Mouse (Mus musculus) lung, postnatal 0 days (tissue): ENCODE measurements at regions not wholly inside any gene's neighbourhood (a gene's known extent, or its start where the extent isn't known, plus 50 kb on each side); places are given as distances from the start of the nearest gene placed in this dataset.

Source experiments
- ATAC-seq: fragments of 200-750 bp; cut with Nextera tagmentation; 2 replicates; pipeline ENCODE4 v1.8.0; 2017; ENCODE audit warnings: moderate library complexity
- DNase-seq: peaks from one replicate; pipeline ENCODE4 v3.0.0-alpha.2; 2016; ENCODE audit warnings: low spot score
- H3K27ac ChIP-seq: fragments of 300-500 bp; sonication (generic); 2 replicates; pipeline ENCODE4 v1.5.1; 2014; ENCODE audit warnings: antibody characterized with exemption, mild to moderate bottlenecking, low read length, mixed read lengths
- H3K27me3 ChIP-seq: fragments of 300-500 bp; sonication (generic); replicated peaks from 2 replicates; pipeline ENCODE4 v1.6.1; 2014; ENCODE audit warnings: low read length, mixed read lengths; ENCODE audit not compliant: insufficient read depth
- H3K36me3 ChIP-seq: fragments of 300-500 bp; sonication (generic); 2 replicates; pipeline ENCODE4 v1.6.1; 2014; ENCODE audit warnings: low read length, mixed read lengths; ENCODE audit not compliant: insufficient read depth
- H3K4me1 ChIP-seq: fragments of 300-500 bp; sonication (generic); 2 replicates; pipeline ENCODE4 v1.6.1; 2014; ENCODE audit warnings: antibody characterized with exemption, low read depth, low read length, mixed read lengths; ENCODE audit not compliant: insufficient read depth
- H3K4me2 ChIP-seq: fragments of 300-500 bp; sonication (generic); replicated peaks from 2 replicates; pipeline ENCODE4 v1.6.1; 2014; ENCODE audit warnings: low read depth, mild to moderate bottlenecking, low read length, moderate library complexity, mixed read lengths
- H3K4me3 ChIP-seq: fragments of 300-500 bp; sonication (generic); 2 replicates; pipeline ENCODE4 v1.5.1; 2014; ENCODE audit warnings: low read depth, low read length
- H3K9ac ChIP-seq: fragments of 300-500 bp; sonication (generic); replicated peaks from 2 replicates; pipeline ENCODE4 v1.6.1; 2014; ENCODE audit warnings: low read depth, mild to moderate bottlenecking
- H3K9me3 ChIP-seq: fragments of 300-500 bp; sonication (generic); 2 replicates; pipeline ENCODE4 v1.6.1; 2016; ENCODE audit warnings: low read length, mixed read lengths
- CTCF ChIP-seq: IDR thresholded peaks from 2 replicates; pipeline ENCODE4 v1.5.1; 2016; ENCODE audit warnings: antibody characterized with exemption, mild to moderate bottlenecking
- EP300 ChIP-seq: IDR thresholded peaks from 2 replicates; pipeline ENCODE4 v1.6.1; 2016; ENCODE audit warnings: antibody characterized with exemption, mild to moderate bottlenecking, control low read depth
- WGBS: fragments of 180-500 bp; shearing (Covaris S2); extraction: QIAGEN DNeasy Blood & Tissue Kit; methylation state at CpG from one replicate; pipeline ENCODE4 v1.1.7; 2014; 5-methylcytosine and 5-hydroxymethylcytosine counted together

DNA sequence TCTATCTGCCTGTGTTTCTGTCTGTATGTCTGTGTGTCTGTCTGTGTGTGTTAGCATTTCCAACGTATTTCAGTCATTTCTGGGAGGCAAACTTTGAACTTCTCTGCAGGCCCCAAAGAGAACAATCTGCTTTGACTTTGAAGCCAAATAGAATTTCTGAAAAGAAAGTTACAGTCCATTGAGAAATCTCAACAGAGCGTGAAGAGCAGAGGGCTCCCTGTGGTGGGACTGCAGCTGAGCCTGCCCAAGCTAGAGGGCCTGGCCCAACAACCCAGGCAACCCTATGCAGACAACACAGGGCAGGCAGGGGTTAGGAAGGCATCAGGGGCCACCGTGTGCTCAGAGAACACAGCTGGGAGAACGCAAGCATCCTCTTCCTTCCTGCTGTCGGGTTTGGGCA lies 143.7 kb downstream of the Ptpn20 start:
- Histone ChIP-seq H3K27me3 (no peaks in the 10 kb centered on the region), H3K9me3 (no peaks in the 10 kb centered on the region), H3K4me3 (no peak overlapping the region), H3K4me2 (no peak overlapping the region), H3K27ac (no peak overlapping the region), H3K9ac (no peak overlapping the region), H3K4me1 (no peaks in the 10 kb centered on the region), H3K36me3 (no peaks in the 10 kb centered on the region)
- ATAC-seq (no peak), DNase-seq (no peak)
- WGBS: 61% methylated on average over 5 of the region's 5 CpGs
- TF ChIP-seq EP300 (no peak), CTCF (no peak)

DNA sequence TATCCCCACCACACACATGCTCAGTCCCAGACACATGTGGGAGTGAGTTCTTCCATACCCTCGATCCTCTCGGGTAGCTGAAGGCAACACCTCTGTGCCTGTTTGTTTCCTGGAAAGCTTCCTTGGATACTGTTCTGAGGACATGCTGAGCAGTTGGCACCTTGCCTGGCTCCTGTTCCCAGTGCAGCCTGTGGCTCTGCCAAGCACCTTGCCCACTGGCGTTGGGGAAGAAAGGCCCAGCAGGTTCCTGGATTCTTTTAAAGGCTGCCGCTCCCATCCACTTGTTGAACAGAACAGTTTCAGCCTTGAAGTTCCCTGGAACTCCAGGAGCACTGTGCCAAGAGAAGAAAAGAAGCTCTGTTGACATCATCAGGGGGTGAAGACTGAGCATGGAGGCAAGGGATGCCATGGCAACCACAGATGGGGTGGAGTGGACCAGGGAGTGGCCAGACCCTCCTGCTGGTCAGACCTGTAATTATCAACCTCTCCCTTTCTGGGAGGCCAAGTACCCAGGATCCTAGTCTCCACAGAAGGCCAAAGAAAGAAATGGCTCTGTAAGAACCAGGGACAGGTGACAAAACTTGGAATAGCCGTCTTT lies 145.5 kb downstream of the Ptpn20 start:
- WGBS: 55% methylated on average over 5 of the region's 5 CpGs
- DNase-seq: peak; percentile 49
- Histone ChIP-seq H3K36me3 (no peaks in the 10 kb centered on the region), H3K4me1 (no peaks in the 10 kb centered on the region), H3K9ac (no peak overlapping the region), H3K27ac (no peak overlapping the region), H3K9me3 (no peaks in the 10 kb centered on the region), H3K4me2 (no peak overlapping the region), H3K27me3 (no peaks in the 10 kb centered on the region), H3K4me3 (no peak overlapping the region)
- TF ChIP-seq EP300 (no peak), CTCF (no peak)
- ATAC-seq: peak; percentile 30

DNA sequence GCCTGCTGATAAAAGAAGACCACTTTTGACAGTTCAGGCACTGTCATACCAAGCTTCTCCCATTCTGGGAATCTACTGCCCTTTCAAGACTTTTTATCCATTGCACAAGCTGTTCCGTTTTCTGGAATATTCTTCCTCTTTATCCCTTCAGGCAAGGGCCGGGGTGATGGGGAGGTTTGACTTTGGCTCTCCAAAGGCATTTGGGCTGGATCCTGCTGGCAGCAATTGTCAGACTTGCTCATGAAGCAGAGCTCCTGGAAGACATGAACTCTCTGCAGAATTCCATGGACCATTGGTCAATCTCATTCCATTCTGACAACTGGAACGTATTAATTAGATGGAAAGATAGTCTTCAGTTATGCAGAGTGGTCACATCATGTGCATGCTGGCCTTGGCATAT lies 146.6 kb downstream of the Ptpn20 start:
- H3K4me3 ChIP-seq: no peak overlapping the region
- TF ChIP-seq EP300: no peak
- no peak for TF ChIP-seq CTCF
- no peak overlapping the region for H3K9ac ChIP-seq
- no peaks in the 10 kb centered on the region for H3K4me1 ChIP-seq
- no peak for ATAC-seq
- DNase-seq: no peak
- no peaks in the 10 kb centered on the region for H3K36me3 ChIP-seq
- no peak overlapping the region for H3K4me2 ChIP-seq
- 74% methylated on average over 3 of the region's 3 CpGs for WGBS
- H3K27ac ChIP-seq: no peak overlapping the region
- H3K27me3 ChIP-seq: no peaks in the 10 kb centered on the region
- no peaks in the 10 kb centered on the region for H3K9me3 ChIP-seq

DNA sequence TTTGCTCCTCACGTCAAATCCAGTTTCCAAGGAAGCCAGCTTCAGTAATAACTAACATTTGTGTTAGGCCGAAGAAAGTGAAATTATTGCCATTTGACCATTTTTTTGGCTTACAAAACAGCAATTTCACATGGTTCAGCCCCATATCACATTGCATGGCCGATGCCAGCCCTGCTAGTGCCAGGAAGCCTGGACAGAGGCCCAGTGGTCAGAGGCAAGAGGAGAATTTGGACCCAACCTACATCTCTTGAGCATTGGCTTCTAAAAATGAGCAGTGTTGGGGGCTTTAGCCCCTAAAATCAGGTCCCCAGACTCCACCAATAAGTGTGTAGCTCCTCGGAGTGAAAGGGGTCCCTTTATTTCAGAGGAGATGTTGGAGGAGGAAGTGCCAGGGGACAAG lies 157.2 kb downstream of the Ptpn20 start:
- Histone ChIP-seq H3K4me3 (no peak overlapping the region), H3K4me1 (no peaks in the 10 kb centered on the region), H3K9ac (no peak overlapping the region), H3K36me3 (no peaks in the 10 kb centered on the region), H3K9me3 (no peaks in the 10 kb centered on the region), H3K27me3 (no peaks in the 10 kb centered on the region), H3K4me2 (no peak overlapping the region), H3K27ac (no peak overlapping the region)
- WGBS: 76% methylated on average over 4 of the region's 4 CpGs
- ATAC-seq: no peak
- DNase-seq: no peak
- no peak for TF ChIP-seq EP300
- no peak for TF ChIP-seq CTCF

DNA sequence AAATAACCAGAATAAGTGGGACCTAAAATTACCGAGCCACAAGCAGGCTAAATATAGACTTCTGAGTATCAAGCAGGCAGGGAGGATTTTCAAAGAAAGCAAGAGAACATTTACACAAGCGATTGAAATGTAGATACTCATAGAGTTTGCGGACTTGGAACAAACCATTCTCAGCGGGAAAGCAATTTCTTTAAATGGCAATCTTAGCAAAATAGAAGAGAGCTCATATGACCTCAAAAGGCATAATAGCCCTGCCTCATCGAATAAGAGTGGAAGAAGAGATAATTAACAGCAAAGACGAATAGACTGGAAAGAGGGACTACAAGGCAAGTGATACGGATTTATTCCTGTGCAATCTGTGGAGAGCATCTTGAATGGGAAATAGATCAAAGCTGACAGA lies 163.7 kb upstream of the Gdf10 start:
- ATAC-seq: no peak
- 46% methylated on average over 7 of the region's 7 CpGs for WGBS
- Histone ChIP-seq H3K27ac (no peak overlapping the region), H3K4me2 (no peak overlapping the region), H3K9ac (no peak overlapping the region), H3K36me3 (no peaks in the 10 kb centered on the region), H3K27me3 (no peaks in the 10 kb centered on the region), H3K9me3 (no peaks in the 10 kb centered on the region), H3K4me3 (no peak overlapping the region), H3K4me1 (no peaks in the 10 kb centered on the region)
- no peak for DNase-seq
- no peak for TF ChIP-seq EP300
- no peak for TF ChIP-seq CTCF

DNA sequence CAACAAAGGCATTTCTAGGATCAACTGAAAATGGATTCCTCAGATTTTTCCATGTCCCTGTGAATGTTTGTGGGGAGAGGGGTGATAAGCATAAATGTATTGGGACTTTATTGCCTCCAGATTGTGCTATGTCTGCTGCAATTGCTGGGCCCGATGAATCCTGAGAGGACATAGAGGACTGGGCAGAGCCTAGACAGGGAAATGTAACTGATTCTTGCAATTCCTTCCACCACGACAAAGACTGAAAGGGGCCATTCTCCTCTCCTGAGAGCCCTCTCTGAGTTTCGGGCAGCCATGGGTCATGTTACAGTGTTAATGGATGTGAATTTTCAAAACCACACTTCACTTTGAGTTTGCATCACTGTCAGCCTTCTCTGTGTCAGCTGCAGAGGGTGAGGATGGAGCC lies 159.7 kb upstream of the Gdf10 start:
- no peaks in the 10 kb centered on the region for H3K9me3 ChIP-seq
- no peak overlapping the region for H3K27ac ChIP-seq
- H3K9ac ChIP-seq: no peak overlapping the region
- no peaks in the 10 kb centered on the region for H3K27me3 ChIP-seq
- TF ChIP-seq CTCF (no peak), EP300 (no peak)
- WGBS: 40% methylated on average over 3 of the region's 3 CpGs
- H3K4me2 ChIP-seq: no peak overlapping the region
- ATAC-seq (no peak), DNase-seq (no peak)
- no peaks in the 10 kb centered on the region for H3K36me3 ChIP-seq
- H3K4me3 ChIP-seq: no peak overlapping the region
- H3K4me1 ChIP-seq: no peaks in the 10 kb centered on the region

DNA sequence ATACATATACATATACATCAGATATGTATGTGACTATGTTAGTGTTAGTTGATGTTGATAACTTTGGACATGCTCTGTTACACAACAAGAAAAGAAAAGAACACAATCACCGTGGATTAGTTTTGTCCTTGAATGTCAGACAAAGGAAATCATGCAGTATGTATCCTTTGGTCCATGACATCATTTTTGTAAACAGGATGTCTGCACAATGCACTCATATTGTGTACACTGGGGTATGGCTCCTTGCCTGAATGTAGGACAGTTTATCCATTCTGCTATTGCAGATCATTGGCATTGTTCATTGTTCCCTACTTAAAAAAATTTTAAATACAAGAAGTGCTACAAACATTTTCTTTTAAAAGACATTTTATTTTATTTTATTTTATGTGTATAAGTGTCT lies 157.6 kb upstream of the Gdf10 start:
- peak; percentile 56 for DNase-seq

More for the DNA sequence above, 157.6 kb upstream of the Gdf10 start:
- 33% methylated on average over 1 of the region's 1 CpGs for WGBS
- Histone ChIP-seq H3K36me3 (no peaks in the 10 kb centered on the region), H3K27me3 (no peaks in the 10 kb centered on the region), H3K4me1 (no peaks in the 10 kb centered on the region), H3K9ac (no peak overlapping the region), H3K9me3 (no peaks in the 10 kb centered on the region), H3K4me3 (no peak overlapping the region), H3K4me2 (no peak overlapping the region), H3K27ac (0 out of 2 replicates have a peak overlapping the region, but pooled peaks have one; percentile 54)
- peak; percentile 92 for ATAC-seq
- TF ChIP-seq CTCF (no peak), EP300 (peak; percentile 84)
